Mouse (Mus musculus) neural tube, embryonic 15.5 days (tissue): Measurements from ENCODE around the gene Slc16a2. TPM values are rescaled to one million over a fixed set of nuclear protein-coding genes. Genes with fewer than 3 reads are reported as not detected.
"Not testable (repeated sequence)": the region's sequence is repeated elsewhere in the genome, so short reads cannot be mapped to it uniquely, and the experiment has no call there.

Experiments used
- ATAC-seq: fragments of 200-750 bp; cut with Nextera tagmentation; 2 replicates; pipeline ENCODE4 v1.8.0; 2017; ENCODE audit warnings: mild to moderate bottlenecking, moderate TSS enrichment, moderate library complexity; ENCODE audit not compliant: low FRiP score
- H3K27ac ChIP-seq: fragments of 300-500 bp; sonication (generic); replicated peaks from 2 replicates; pipeline ENCODE4 v1.5.1; 2015; ENCODE audit warnings: mild to moderate bottlenecking, inconsistent platforms
- H3K27me3 ChIP-seq: fragments of 300-500 bp; sonication (generic); replicated peaks from 2 replicates; pipeline ENCODE4 v1.6.1; 2015; ENCODE audit warnings: inconsistent platforms
- H3K36me3 ChIP-seq: fragments of 300-500 bp; sonication (generic); 2 replicates; pipeline ENCODE4 v1.6.1; 2015; ENCODE audit warnings: inconsistent platforms
- H3K4me1 ChIP-seq: fragments of 300-500 bp; sonication (generic); 2 replicates; pipeline ENCODE4 v1.6.1; 2015; ENCODE audit warnings: inconsistent platforms
- H3K4me2 ChIP-seq: fragments of 300-500 bp; sonication (generic); 2 replicates; pipeline ENCODE4 v1.6.1; 2015; ENCODE audit warnings: inconsistent platforms, mild to moderate bottlenecking, moderate library complexity
- H3K4me3 ChIP-seq: fragments of 300-500 bp; sonication (generic); replicated peaks from 2 replicates; pipeline ENCODE4 v1.5.1; 2015; ENCODE audit warnings: mild to moderate bottlenecking, inconsistent platforms
- H3K9ac ChIP-seq: fragments of 300-500 bp; sonication (generic); replicated peaks from 2 replicates; pipeline ENCODE4 v1.6.1; 2015; ENCODE audit warnings: mild to moderate bottlenecking, inconsistent platforms
- H3K9me3 ChIP-seq: fragments of 300-500 bp; sonication (generic); replicated peaks from 2 replicates; pipeline ENCODE4 v1.6.1; 2016; ENCODE audit warnings: inconsistent platforms
- WGBS: fragments of 180-500 bp; shearing (Covaris S2); methylation state at CpG from one replicate; pipeline ENCODE4 v1.1.7; 2015; ENCODE audit warnings: mixed read lengths; 5-methylcytosine and 5-hydroxymethylcytosine counted together
- polyA plus RNA-seq: library from polyadenylated mRNA; unstranded; fragments of >200 nt; fragmentation: Nextera tagmentation; extraction: Ambion mirVana; gene quantifications from 2 replicates; pipeline ENCODE4 v1.2.1, GENCODE M21; 2015

Slc16a2 gene
- polyA plus RNA-seq, 1 experiment from 2014 or later = 20.3 TPM

DNA sequence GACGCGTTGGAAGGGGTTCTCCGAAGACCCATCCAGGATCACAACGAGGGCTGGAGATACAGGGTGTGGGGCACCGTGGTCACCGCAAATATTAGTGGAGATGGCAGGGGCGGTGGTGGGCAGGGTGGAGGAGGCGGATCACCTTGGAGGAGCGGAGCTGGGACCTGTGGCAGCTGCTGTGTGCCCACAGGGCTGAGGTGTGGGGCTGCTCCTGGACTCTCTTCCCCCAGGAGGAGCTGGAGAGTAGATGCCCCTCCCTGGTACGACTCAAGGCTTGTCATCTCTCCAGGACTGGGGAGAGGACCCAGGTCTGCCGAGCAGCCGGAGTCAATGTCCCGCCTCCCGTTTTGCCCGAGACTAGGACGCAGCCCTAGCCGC lies 127.0 kb downstream of the Slc16a2 start:
- peak overlapping the region; percentile 45 for H3K9ac ChIP-seq
- H3K4me1 ChIP-seq = peaks cover 17% of the 10 kb centered on the region
- H3K36me3 ChIP-seq = no peaks in the 10 kb centered on the region
- peak overlapping the region; percentile 80 for H3K27ac ChIP-seq
- H3K4me2 ChIP-seq = peak overlapping the region; percentile 86
- ATAC-seq = peak; percentile 51
- H3K4me3 ChIP-seq = peak overlapping the region; percentile 44
- no peaks in the 10 kb centered on the region for H3K9me3 ChIP-seq
- peaks cover 66% of the 10 kb centered on the region for H3K27me3 ChIP-seq
- 4% methylated on average over 17 of the region's 17 CpGs for WGBS

- H3K27ac ChIP-seq = 0 out of 2 replicates have a peak overlapping the region, but pooled peaks have one; percentile 80
- ATAC-seq = no peak
- peaks cover 17% of the 10 kb centered on the region for H3K4me1 ChIP-seq
- no peaks in the 10 kb centered on the region for H3K9me3 ChIP-seq
- peak overlapping the region; percentile 44 for H3K4me3 ChIP-seq
- 32% methylated on average over 10 of the region's 10 CpGs for WGBS
- no peak overlapping the region for H3K9ac ChIP-seq
- peak overlapping the region; percentile 86 for H3K4me2 ChIP-seq
- H3K27me3 ChIP-seq = peaks cover 67% of the 10 kb centered on the region
- H3K36me3 ChIP-seq = no peaks in the 10 kb centered on the region
Measured at GRCm38 (mm10) chrX:103694381-103694780, 127.4 kb downstream of the Slc16a2 start.

DNA sequence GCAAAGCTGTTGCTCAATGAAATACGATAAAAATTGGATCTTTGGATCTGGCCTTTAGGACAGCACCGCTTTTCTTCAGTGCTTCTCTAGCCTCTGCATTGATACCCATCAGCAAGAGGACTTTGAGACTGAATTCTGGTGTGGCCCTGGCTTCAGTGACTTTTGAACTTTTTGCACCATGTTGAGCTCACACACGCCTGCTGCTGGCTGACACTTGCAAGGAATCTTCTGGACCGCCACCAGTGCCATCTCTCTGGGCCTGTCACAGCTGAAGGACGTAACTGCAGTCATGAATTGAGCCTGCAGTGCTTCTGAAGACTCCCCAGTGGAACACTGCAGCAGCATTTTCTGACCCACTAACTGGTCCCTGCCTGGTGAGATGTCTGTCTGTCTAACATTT lies 128.9 kb downstream of the Slc16a2 start:
- Histone ChIP-seq H3K27ac (no peak overlapping the region), H3K9me3 (no peaks in the 10 kb centered on the region), H3K4me3 (no peak overlapping the region), H3K9ac (no peak overlapping the region), H3K27me3 (peaks cover 67% of the 10 kb centered on the region), H3K4me2 (no peak overlapping the region), H3K36me3 (no peaks in the 10 kb centered on the region), H3K4me1 (peaks cover 17% of the 10 kb centered on the region)
- ATAC-seq = no peak
- WGBS = 80% methylated on average over 5 of the region's 5 CpGs

- Histone ChIP-seq H3K9ac (no peak overlapping the region), H3K4me2 (no peak overlapping the region), H3K27ac (no peak overlapping the region), H3K4me1 (no peaks in the 10 kb centered on the region), H3K9me3 (no peaks in the 10 kb centered on the region), H3K4me3 (no peak overlapping the region), H3K36me3 (no peaks in the 10 kb centered on the region), H3K27me3 (peaks cover 66% of the 10 kb centered on the region)
- no peak for ATAC-seq
- WGBS = 59% methylated on average over 2 of the region's 2 CpGs
Measured at GRCm38 (mm10) chrX:103688551-103688950, 133.2 kb downstream of the Slc16a2 start.

DNA sequence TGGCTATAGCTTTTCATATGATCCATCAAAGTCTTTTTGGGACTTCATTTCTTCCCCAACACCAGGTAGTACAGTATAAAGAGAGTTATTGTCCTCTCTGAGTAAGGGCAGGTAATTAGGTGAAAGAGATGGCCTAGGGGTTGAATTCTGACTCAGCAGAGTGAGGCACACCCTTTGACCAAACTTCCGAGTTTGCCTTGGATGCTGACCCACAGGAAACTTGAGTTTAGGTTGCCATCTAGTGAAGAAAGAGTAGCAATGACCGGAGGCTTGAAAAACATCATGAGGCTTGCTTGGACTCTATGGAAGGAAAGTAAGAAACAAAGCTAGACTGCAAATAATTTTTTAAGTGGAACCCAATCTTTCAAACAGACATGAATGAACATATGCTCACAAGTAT lies 147.1 kb downstream of the Slc16a2 start:
- H3K36me3 ChIP-seq = no peaks in the 10 kb centered on the region
- no peak overlapping the region for H3K27ac ChIP-seq
- ATAC-seq = no peak

DNA sequence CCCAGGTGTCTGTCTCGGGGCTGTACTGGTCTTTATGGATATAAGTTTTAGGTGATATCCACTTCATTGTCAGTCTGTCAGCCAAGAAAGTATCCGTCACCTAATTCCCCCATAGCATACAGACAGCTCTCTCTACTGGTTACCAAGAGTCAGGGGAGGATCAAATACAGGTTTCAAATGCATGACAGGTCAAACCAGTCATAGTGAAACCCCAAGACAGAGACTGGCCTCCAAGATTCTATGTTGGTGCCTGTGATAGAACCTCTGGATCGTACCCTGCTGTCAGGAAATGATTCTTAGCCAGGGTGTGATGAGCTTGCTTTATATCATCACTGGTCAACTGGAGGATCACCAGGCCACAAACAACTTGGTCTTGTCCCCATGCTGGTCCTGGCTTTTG lies 148.0 kb downstream of the Slc16a2 start:
- no peak overlapping the region for H3K27ac ChIP-seq
- H3K4me3 ChIP-seq = no peak overlapping the region
- H3K27me3 ChIP-seq = peaks cover 10% of the 10 kb centered on the region; the same call in 1 of the 2 replicates
- no peaks in the 10 kb centered on the region for H3K9me3 ChIP-seq
- no peak overlapping the region for H3K4me2 ChIP-seq
- H3K36me3 ChIP-seq = no peaks in the 10 kb centered on the region
- 94% methylated on average over 3 of the region's 3 CpGs for WGBS
- no peak overlapping the region for H3K9ac ChIP-seq
- no peak for ATAC-seq
- no peaks in the 10 kb centered on the region for H3K4me1 ChIP-seq

More for the DNA sequence above, 147.1 kb downstream of the Slc16a2 start:
- Histone ChIP-seq H3K9me3 (no peaks in the 10 kb centered on the region), H3K27me3 (peaks cover 10% of the 10 kb centered on the region; the same call in 1 of the 2 replicates), H3K4me3 (no peak overlapping the region), H3K4me2 (no peak overlapping the region), H3K9ac (no peak overlapping the region), H3K4me1 (no peaks in the 10 kb centered on the region)
- 23% methylated on average over 2 of the region's 2 CpGs for WGBS

GRCm38 (mm10) chrX:103670245-103670644 lies 151.5 kb downstream of the Slc16a2 start:
- H3K9ac ChIP-seq = no peak overlapping the region
- H3K4me2 ChIP-seq = no peak overlapping the region
- ATAC-seq = no peak
- H3K9me3 ChIP-seq = no peaks in the 10 kb centered on the region
- no peak overlapping the region for H3K4me3 ChIP-seq
- no peaks in the 10 kb centered on the region for H3K36me3 ChIP-seq
- no peak overlapping the region for H3K27ac ChIP-seq
- H3K27me3 ChIP-seq = peaks cover 12% of the 10 kb centered on the region; the same call in 1 of the 2 replicates
- no peaks in the 10 kb centered on the region for H3K4me1 ChIP-seq

DNA sequence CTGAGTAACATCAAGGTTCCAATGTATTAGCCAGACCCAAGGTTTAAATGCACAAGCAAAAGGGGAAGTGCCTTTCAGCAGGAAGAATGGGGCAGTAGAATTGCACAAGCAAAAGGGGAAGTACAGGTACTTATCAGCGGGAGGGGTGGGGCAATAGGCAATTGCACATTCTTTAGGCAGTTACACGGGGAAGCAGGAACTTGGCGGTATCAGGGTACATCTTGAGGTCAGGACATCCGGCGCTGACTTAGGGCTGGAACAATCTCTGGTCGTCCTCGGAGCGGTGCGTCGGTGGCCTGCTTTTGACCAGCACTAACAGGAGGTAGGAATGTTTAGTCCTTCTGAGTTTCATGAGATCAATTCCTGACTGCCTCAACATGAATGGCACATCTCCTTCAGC lies 157.3 kb downstream of the Slc16a2 start:
- H3K36me3 ChIP-seq, H3K4me2 ChIP-seq: not testable (repeated sequence)
- 86% methylated on average over 10 of the region's 10 CpGs for WGBS

GRCm38 (mm10) chrX:103658985-103659384 lies 162.8 kb downstream of the Slc16a2 start:
- WGBS = 52% methylated on average over 4 of the region's 4 CpGs
- no peak overlapping the region for H3K4me2 ChIP-seq
- no peak overlapping the region for H3K4me3 ChIP-seq
- no peaks in the 10 kb centered on the region for H3K4me1 ChIP-seq
- H3K36me3 ChIP-seq = no peaks in the 10 kb centered on the region
- ATAC-seq = 0 out of 2 replicates have a peak, but pooled peaks have one; percentile 45
- no peaks in the 10 kb centered on the region for H3K9me3 ChIP-seq
- no peak overlapping the region for H3K27ac ChIP-seq
- peaks cover 20% of the 10 kb centered on the region for H3K27me3 ChIP-seq
- H3K9ac ChIP-seq = no peak overlapping the region

More for the DNA sequence above, 157.3 kb downstream of the Slc16a2 start:
- H3K9me3 ChIP-seq, H3K4me3 ChIP-seq, H3K4me1 ChIP-seq, H3K9ac ChIP-seq, H3K27ac ChIP-seq, ATAC-seq: not testable (repeated sequence)
- peaks cover 14% of the 10 kb centered on the region; the same call in 1 of the 2 replicates for H3K27me3 ChIP-seq

GRCm38 (mm10) chrX:103653021-103653420 lies 168.8 kb downstream of the Slc16a2 start:
- H3K4me2 ChIP-seq = no peak overlapping the region
- H3K9ac ChIP-seq = no peak overlapping the region
- no peak overlapping the region for H3K27ac ChIP-seq
- no peaks in the 10 kb centered on the region for H3K4me1 ChIP-seq
- no peaks in the 10 kb centered on the region for H3K9me3 ChIP-seq
- peaks cover 21% of the 10 kb centered on the region for H3K27me3 ChIP-seq
- H3K36me3 ChIP-seq = no peaks in the 10 kb centered on the region
- 26% methylated on average over 2 of the region's 2 CpGs for WGBS
- ATAC-seq = no peak
- no peak overlapping the region for H3K4me3 ChIP-seq

GRCm38 (mm10) chrX:103652048-103652447 lies 169.7 kb downstream of the Slc16a2 start:
- WGBS = 60% methylated on average over 1 of the region's 1 CpGs
- H3K4me1 ChIP-seq = no peaks in the 10 kb centered on the region
- ATAC-seq = no peak

More at GRCm38 (mm10) chrX:103652048-103652447, 169.7 kb downstream of the Slc16a2 start:
- no peak overlapping the region for H3K4me3 ChIP-seq
- H3K27ac ChIP-seq = no peak overlapping the region
- H3K27me3 ChIP-seq = peaks cover 24% of the 10 kb centered on the region
- H3K4me2 ChIP-seq = no peak overlapping the region
- H3K9ac ChIP-seq = no peak overlapping the region
- no peaks in the 10 kb centered on the region for H3K9me3 ChIP-seq
- H3K36me3 ChIP-seq = no peaks in the 10 kb centered on the region
